Mouse (Mus musculus): ENCODE measurements around the gene Gm16506.
"Not testable (repeated sequence)": the region's sequence is repeated elsewhere in the genome, so short reads cannot be mapped to it uniquely, and the experiment has no call there.

Gene Gm16506

GRCm38 (mm10) chr14:43727385-43727784 lies at the start of gene Gm16506:
Gene Gm16506, minus strand, starts transcription at chr14:43727485.
- DNase-seq, result not testable (repeated sequence)

GRCm38 (mm10) chr14:43747566-43747965 lies 20.3 kb upstream of the Gm16506 start, which contains the start of gene Gm6526:
Gene Gm6526, plus strand, starts transcription at chr14:43747866.
- DNase-seq, result not testable (repeated sequence)

GRCm38 (mm10) chr14:43697621-43698020 lies 29.7 kb downstream of the Gm16506 start, which contains the start of gene Gm7324:
Gene Gm7324, plus strand, starts transcription at chr14:43697828.
- not testable (repeated sequence) for DNase-seq

GRCm38 (mm10) chr14:43677099-43677498 lies 50.2 kb downstream of the Gm16506 start, which contains the start of gene Gm8165:
Gene Gm8165, minus strand, starts transcription at chr14:43677199.
- not testable (repeated sequence) for DNase-seq
